Mouse (Mus musculus): Measurements from ENCODE around the gene Vill. TPM values are rescaled to one million over a fixed set of nuclear protein-coding genes. Genes with fewer than 3 reads are reported as not detected.

Vill gene
- total and polyA plus RNA-seq, 2 experiments from 2014 or later, result 2.8 to 3.8 TPM

GRCm38 (mm10) chr9:119058245-119058644 lies 5.7 kb downstream of the Vill start:
- DNase-seq (ENCODE audit: low spot score) (no peak), ATAC-seq (ENCODE audit: low FRiP score) (no peak)
- Histone ChIP-seq H3K4me1 (ENCODE audit: insufficient read depth, low read length) (no peaks in the 10 kb centered on the region), H3K9ac (replicated peaks; ENCODE audit: low read length, poor library complexity, severe bottlenecking) (no peak overlapping the region), H3K9me3 (ENCODE audit: low read length) (no peaks in the 10 kb centered on the region), H3K27ac (ENCODE audit: low read depth, low read length) (no peak overlapping the region), H3K36me3 (ENCODE audit: insufficient read depth, low read length) (no peaks in the 10 kb centered on the region), H3K4me3 (ENCODE audit: low read depth, low read length) (no peak overlapping the region), H3K27me3 (ENCODE audit: insufficient read depth, low read length) (no peaks in the 10 kb centered on the region), H3K4me2 (ENCODE audit: low read depth, low read length, poor library complexity, severe bottlenecking) (no peak overlapping the region)
- 77% methylated on average over 7 of the region's 7 CpGs for WGBS
- no peak for TF ChIP-seq CTCF (IDR thresholded peaks at IDR 0.05)

GRCm38 (mm10) chr9:119060701-119061100 lies 8.1 kb downstream of the Vill start:
- 88% methylated on average over 10 of the region's 10 CpGs for WGBS

GRCm38 (mm10) chr9:119063036-119063644 lies 10.6 kb downstream of the Vill start:
- no peaks in the 10 kb centered on the region for H3K36me3 ChIP-seq (ENCODE audit: insufficient read depth, low read length)
- H3K27ac ChIP-seq (ENCODE audit: low read depth, low read length), result no peak overlapping the region
- no peak overlapping the region for H3K4me2 ChIP-seq (ENCODE audit: low read depth, low read length, poor library complexity, severe bottlenecking)
- H3K4me1 ChIP-seq (ENCODE audit: insufficient read depth, low read length), result no peaks in the 10 kb centered on the region
- WGBS, result 34% methylated on average over 19 of the region's 19 CpGs
- TF ChIP-seq CTCF (IDR thresholded peaks at IDR 0.05), result no peak
- H3K27me3 ChIP-seq (ENCODE audit: insufficient read depth, low read length), result no peaks in the 10 kb centered on the region
- H3K9ac ChIP-seq (replicated peaks; ENCODE audit: low read length, poor library complexity, severe bottlenecking), result no peak overlapping the region
- no peak for ATAC-seq (ENCODE audit: low FRiP score)
- DNase-seq (ENCODE audit: low spot score), result no peak
- H3K4me3 ChIP-seq (ENCODE audit: low read depth, low read length), result no peak overlapping the region
- no peaks in the 10 kb centered on the region for H3K9me3 ChIP-seq (ENCODE audit: low read length)

More at GRCm38 (mm10) chr9:119060701-119061100, 8.1 kb downstream of the Vill start:
- TF ChIP-seq CTCF (IDR thresholded peaks at IDR 0.05), result no peak
- DNase-seq (ENCODE audit: low spot score) (no peak), ATAC-seq (ENCODE audit: low FRiP score) (no peak)
- Histone ChIP-seq H3K36me3 (ENCODE audit: insufficient read depth, low read length) (no peaks in the 10 kb centered on the region), H3K27me3 (ENCODE audit: insufficient read depth, low read length) (no peaks in the 10 kb centered on the region), H3K9me3 (ENCODE audit: low read length) (no peaks in the 10 kb centered on the region), H3K27ac (ENCODE audit: low read depth, low read length) (no peak overlapping the region), H3K9ac (replicated peaks; ENCODE audit: low read length, poor library complexity, severe bottlenecking) (no peak overlapping the region), H3K4me3 (ENCODE audit: low read depth, low read length) (no peak overlapping the region), H3K4me1 (ENCODE audit: insufficient read depth, low read length) (no peaks in the 10 kb centered on the region), H3K4me2 (ENCODE audit: low read depth, low read length, poor library complexity, severe bottlenecking) (no peak overlapping the region)

- Histone ChIP-seq H3K27ac (ENCODE audit: low read depth, low read length) (no peak overlapping the region), H3K4me1 (ENCODE audit: insufficient read depth, low read length) (no peaks in the 10 kb centered on the region), H3K4me3 (ENCODE audit: low read depth, low read length) (no peak overlapping the region), H3K27me3 (ENCODE audit: insufficient read depth, low read length) (no peaks in the 10 kb centered on the region), H3K4me2 (ENCODE audit: low read depth, low read length, poor library complexity, severe bottlenecking) (no peak overlapping the region), H3K9me3 (ENCODE audit: low read length) (no peaks in the 10 kb centered on the region), H3K36me3 (ENCODE audit: insufficient read depth, low read length) (no peaks in the 10 kb centered on the region), H3K9ac (replicated peaks; ENCODE audit: low read length, poor library complexity, severe bottlenecking) (no peak overlapping the region)
- TF ChIP-seq CTCF (IDR thresholded peaks at IDR 0.05), result no peak
- ATAC-seq (ENCODE audit: low FRiP score), result no peak
- DNase-seq (ENCODE audit: low spot score), result no peak
- 69% methylated on average over 4 of the region's 4 CpGs for WGBS
Measured at GRCm38 (mm10) chr9:119064296-119064695, 11.7 kb downstream of the Vill start.

GRCm38 (mm10) chr9:119067601-119068000 lies 15.0 kb downstream of the Vill start:
- Histone ChIP-seq H3K4me1 (ENCODE audit: insufficient read depth, low read length) (no peaks in the 10 kb centered on the region), H3K27ac (ENCODE audit: low read depth, low read length) (no peak overlapping the region), H3K27me3 (ENCODE audit: insufficient read depth, low read length) (no peaks in the 10 kb centered on the region), H3K9ac (replicated peaks; ENCODE audit: low read length, poor library complexity, severe bottlenecking) (no peak overlapping the region), H3K4me3 (ENCODE audit: low read depth, low read length) (no peak overlapping the region), H3K36me3 (ENCODE audit: insufficient read depth, low read length) (no peaks in the 10 kb centered on the region; the same call in 1 of the 2 replicates), H3K4me2 (ENCODE audit: low read depth, low read length, poor library complexity, severe bottlenecking) (no peak overlapping the region), H3K9me3 (ENCODE audit: low read length) (no peaks in the 10 kb centered on the region)
- DNase-seq (ENCODE audit: low spot score) (peak; percentile 79), ATAC-seq (ENCODE audit: low FRiP score) (no peak)
- TF ChIP-seq CTCF (IDR thresholded peaks at IDR 0.05), result peak; percentile 94
- 4% methylated on average over 6 of the region's 6 CpGs for WGBS

GRCm38 (mm10) chr9:119068266-119068665 lies 15.7 kb downstream of the Vill start:
- Histone ChIP-seq H3K4me2 (ENCODE audit: low read depth, low read length, poor library complexity, severe bottlenecking) (no peak overlapping the region), H3K27me3 (ENCODE audit: insufficient read depth, low read length) (no peaks in the 10 kb centered on the region), H3K4me3 (ENCODE audit: low read depth, low read length) (no peak overlapping the region), H3K9me3 (ENCODE audit: low read length) (no peaks in the 10 kb centered on the region), H3K27ac (ENCODE audit: low read depth, low read length) (no peak overlapping the region), H3K4me1 (ENCODE audit: insufficient read depth, low read length) (no peaks in the 10 kb centered on the region), H3K9ac (replicated peaks; ENCODE audit: low read length, poor library complexity, severe bottlenecking) (no peak overlapping the region), H3K36me3 (ENCODE audit: insufficient read depth, low read length) (no peaks in the 10 kb centered on the region; the same call in 1 of the 2 replicates)
- no peak for ATAC-seq (ENCODE audit: low FRiP score)
- TF ChIP-seq CTCF (IDR thresholded peaks at IDR 0.05), result no peak
- 92% methylated on average over 11 of the region's 11 CpGs for WGBS
- DNase-seq (ENCODE audit: low spot score), result no peak
